Mouse (Mus musculus): Measurements from ENCODE around the gene Ak5. TPM values are rescaled to one million over a fixed set of nuclear protein-coding genes. Genes with fewer than 3 reads are reported as not detected.
A peak's percentile ranks its signal among the peaks of the same experiment; 100 is the strongest.

Ak5 gene
- polyA plus RNA-seq, 1 experiment from 2014 or later: 16.3 TPM

- no peaks in the 10 kb centered on the region for H3K9me3 ChIP-seq
- no peak for ATAC-seq (ENCODE audit: low FRiP score, low read depth)
- H3K4me1 ChIP-seq (replicated peaks): peaks cover 12% of the 10 kb centered on the region; the same call in 1 of the 2 replicates
- no peak overlapping the region for H3K4me2 ChIP-seq
- no peaks in the 10 kb centered on the region for H3K36me3 ChIP-seq
- no peaks in the 10 kb centered on the region for H3K27me3 ChIP-seq
- H3K9ac ChIP-seq: no peak overlapping the region
- 54% methylated on average over 8 of the region's 8 CpGs for WGBS
- H3K27ac ChIP-seq (replicated peaks): no peak overlapping the region
- no peak overlapping the region for H3K4me3 ChIP-seq
Measured at GRCm38 (mm10) chr3:152507900-152508299, 160.3 kb downstream of the Ak5 start.

DNA sequence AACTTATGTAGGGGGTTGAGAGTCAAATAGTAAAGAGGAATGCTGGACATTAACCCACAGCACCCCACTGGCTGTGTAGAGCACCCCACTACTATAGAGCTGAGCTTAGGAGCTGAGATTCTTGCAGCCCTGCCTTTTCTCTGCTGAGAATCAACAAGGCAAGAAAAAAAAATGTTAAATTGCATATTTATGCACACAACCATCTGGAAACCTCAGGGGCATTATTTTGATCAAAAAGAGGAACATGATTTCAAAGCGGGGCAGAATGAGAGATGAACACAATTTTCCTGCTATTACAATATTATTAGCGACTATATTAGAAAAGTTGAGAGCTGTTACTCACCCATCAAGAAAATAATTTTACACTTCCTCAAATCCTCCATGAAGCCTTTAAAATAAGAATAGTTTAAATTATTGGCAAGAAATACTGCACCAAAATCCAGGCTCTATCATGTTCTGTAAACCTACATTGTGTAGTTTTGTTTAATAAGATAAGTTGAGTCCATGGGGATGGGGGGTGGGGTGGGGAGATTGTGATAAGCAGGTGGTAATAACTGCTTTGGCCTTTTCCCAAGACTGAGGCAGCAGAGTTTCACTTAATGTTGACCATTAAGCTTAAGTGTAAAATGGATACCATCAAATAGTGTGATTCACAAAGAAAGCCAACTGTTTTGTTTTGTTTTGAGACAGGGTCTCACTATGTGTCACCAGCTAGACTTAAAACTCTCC is 169.0 kb downstream of the Ak5 start:
- ATAC-seq (ENCODE audit: low FRiP score, low read depth): no peak
- Histone ChIP-seq H3K9ac (no peak overlapping the region), H3K27ac (replicated peaks) (no peak overlapping the region), H3K4me1 (replicated peaks) (peaks cover 18% of the 10 kb centered on the region), H3K4me2 (no peak overlapping the region), H3K27me3 (no peaks in the 10 kb centered on the region), H3K4me3 (no peak overlapping the region), H3K9me3 (no peaks in the 10 kb centered on the region), H3K36me3 (no peaks in the 10 kb centered on the region)
- 82% methylated on average over 2 of the region's 2 CpGs for WGBS

- WGBS: 87% methylated on average over 2 of the region's 2 CpGs
- no peaks in the 10 kb centered on the region for H3K27me3 ChIP-seq
- no peaks in the 10 kb centered on the region for H3K36me3 ChIP-seq
- no peak overlapping the region for H3K9ac ChIP-seq
- peaks cover 18% of the 10 kb centered on the region for H3K4me1 ChIP-seq (replicated peaks)
- H3K4me3 ChIP-seq: no peak overlapping the region
- H3K9me3 ChIP-seq: no peaks in the 10 kb centered on the region
- no peak overlapping the region for H3K27ac ChIP-seq (replicated peaks)
- ATAC-seq (ENCODE audit: low FRiP score, low read depth): no peak
- H3K4me2 ChIP-seq: no peak overlapping the region
Measured at GRCm38 (mm10) chr3:152497842-152498241, 170.3 kb downstream of the Ak5 start.

- H3K9me3 ChIP-seq: no peaks in the 10 kb centered on the region
- H3K36me3 ChIP-seq: no peaks in the 10 kb centered on the region
- peaks cover 18% of the 10 kb centered on the region for H3K4me1 ChIP-seq (replicated peaks)
- no peak overlapping the region for H3K27ac ChIP-seq (replicated peaks)
- no peak overlapping the region for H3K4me3 ChIP-seq
- H3K27me3 ChIP-seq: no peaks in the 10 kb centered on the region
- ATAC-seq (ENCODE audit: low FRiP score, low read depth): no peak
- H3K4me2 ChIP-seq: no peak overlapping the region
- 70% methylated on average over 7 of the region's 7 CpGs for WGBS
- no peak overlapping the region for H3K9ac ChIP-seq
Measured at GRCm38 (mm10) chr3:152497084-152497483, 171.1 kb downstream of the Ak5 start.

GRCm38 (mm10) chr3:152495415-152495898 is 172.7 kb downstream of the Ak5 start:
- Histone ChIP-seq H3K4me3 (no peak overlapping the region), H3K9ac (no peak overlapping the region), H3K27me3 (no peaks in the 10 kb centered on the region), H3K27ac (replicated peaks) (peak overlapping the region; percentile 39; the same call in 1 of the 2 replicates), H3K4me1 (replicated peaks) (peaks cover 18% of the 10 kb centered on the region), H3K9me3 (no peaks in the 10 kb centered on the region), H3K36me3 (no peaks in the 10 kb centered on the region), H3K4me2 (no peak overlapping the region)
- 40% methylated on average over 8 of the region's 8 CpGs for WGBS
- peak; percentile 70 for ATAC-seq (ENCODE audit: low FRiP score, low read depth)

DNA sequence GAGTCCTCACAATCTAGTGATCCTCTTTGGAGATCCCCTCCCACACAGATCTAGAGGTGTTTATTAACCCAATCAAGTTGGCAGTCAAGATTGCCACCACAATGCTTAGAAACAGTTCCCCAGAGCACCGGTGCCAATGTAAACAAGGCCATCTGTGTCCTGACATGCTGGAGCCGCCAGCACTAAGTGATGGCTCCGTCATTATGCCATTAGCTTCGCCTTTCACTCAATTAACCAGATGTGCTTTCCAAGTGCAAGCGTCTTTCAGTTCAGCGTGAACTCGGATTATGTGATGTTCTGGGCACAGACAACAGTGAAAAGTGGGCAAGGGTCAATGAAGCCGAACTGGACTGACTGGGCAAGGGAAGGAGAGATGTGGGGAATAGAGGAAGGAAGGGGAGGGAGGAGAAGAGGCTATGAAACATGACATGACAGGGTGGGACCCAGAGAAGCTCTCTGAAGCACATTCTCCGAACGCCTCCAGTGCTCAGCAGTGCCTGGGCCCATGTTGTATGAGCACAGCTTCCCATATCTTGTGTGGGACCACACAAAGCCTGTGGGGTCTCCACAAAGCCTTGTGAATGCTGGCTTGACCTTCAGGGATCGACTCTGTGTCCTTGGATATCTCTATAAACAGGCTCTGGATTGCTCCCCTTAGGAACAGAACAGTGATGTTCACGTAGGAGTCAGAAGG is 173.3 kb downstream of the Ak5 start:
- Histone ChIP-seq H3K9ac (no peak overlapping the region; the same call in 1 of the 2 replicates), H3K4me1 (replicated peaks) (peaks cover 18% of the 10 kb centered on the region), H3K4me2 (no peak overlapping the region), H3K4me3 (no peak overlapping the region), H3K27ac (replicated peaks) (0 out of 2 replicates have a peak overlapping the region, but pooled peaks have one; percentile 39), H3K9me3 (no peaks in the 10 kb centered on the region), H3K27me3 (no peaks in the 10 kb centered on the region), H3K36me3 (no peaks in the 10 kb centered on the region)
- 41% methylated on average over 12 of the region's 12 CpGs for WGBS
- peak; percentile 52 for ATAC-seq (ENCODE audit: low FRiP score, low read depth)

- no peak for ATAC-seq (ENCODE audit: low FRiP score, low read depth)
- H3K36me3 ChIP-seq: no peaks in the 10 kb centered on the region
- H3K4me1 ChIP-seq (replicated peaks): peaks cover 18% of the 10 kb centered on the region
- no peaks in the 10 kb centered on the region for H3K9me3 ChIP-seq
- no peak overlapping the region for H3K9ac ChIP-seq
- no peak overlapping the region for H3K27ac ChIP-seq (replicated peaks)
- H3K4me3 ChIP-seq: no peak overlapping the region
- WGBS: 70% methylated on average over 2 of the region's 2 CpGs
- no peaks in the 10 kb centered on the region for H3K27me3 ChIP-seq
- H3K4me2 ChIP-seq: no peak overlapping the region
Measured at GRCm38 (mm10) chr3:152493813-152494212, 174.3 kb downstream of the Ak5 start.

GRCm38 (mm10) chr3:152492241-152492640 is 175.9 kb downstream of the Ak5 start:
- peaks cover 18% of the 10 kb centered on the region for H3K4me1 ChIP-seq (replicated peaks)
- H3K9ac ChIP-seq: no peak overlapping the region
- H3K4me2 ChIP-seq: no peak overlapping the region
- H3K27ac ChIP-seq (replicated peaks): no peak overlapping the region
- H3K9me3 ChIP-seq: no peaks in the 10 kb centered on the region
- H3K36me3 ChIP-seq: no peaks in the 10 kb centered on the region
- no peak for ATAC-seq (ENCODE audit: low FRiP score, low read depth)
- H3K27me3 ChIP-seq: no peaks in the 10 kb centered on the region
- no peak overlapping the region for H3K4me3 ChIP-seq
- WGBS: 88% methylated on average over 6 of the region's 6 CpGs

DNA sequence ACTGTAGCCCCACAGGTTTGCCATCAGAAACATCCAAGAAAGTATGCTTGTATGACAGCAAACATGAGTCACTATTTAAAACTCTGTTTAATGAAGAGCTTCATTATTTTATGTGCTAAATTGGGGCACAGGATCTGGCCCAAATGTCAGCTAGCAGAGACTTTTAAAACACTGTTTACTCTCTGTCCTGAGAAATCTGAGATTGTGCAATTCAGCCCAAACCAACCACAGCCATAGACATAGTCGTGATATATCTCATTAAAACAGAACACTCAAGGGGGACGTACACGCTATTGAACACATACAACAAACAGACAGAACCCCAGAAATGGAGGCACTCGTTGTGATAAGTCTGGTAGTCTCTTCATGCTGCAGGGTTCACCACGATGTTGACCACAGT is 177.7 kb downstream of the Ak5 start:
- WGBS: 87% methylated on average over 5 of the region's 5 CpGs
- Histone ChIP-seq H3K9ac (no peak overlapping the region), H3K27ac (replicated peaks) (no peak overlapping the region), H3K9me3 (no peaks in the 10 kb centered on the region), H3K4me3 (no peak overlapping the region), H3K4me1 (replicated peaks) (peaks cover 12% of the 10 kb centered on the region), H3K27me3 (no peaks in the 10 kb centered on the region), H3K4me2 (no peak overlapping the region), H3K36me3 (no peaks in the 10 kb centered on the region)
- no peak for ATAC-seq (ENCODE audit: low FRiP score, low read depth)

- H3K27ac ChIP-seq (replicated peaks): no peak overlapping the region
- H3K36me3 ChIP-seq: no peaks in the 10 kb centered on the region
- no peaks in the 10 kb centered on the region for H3K9me3 ChIP-seq
- H3K4me3 ChIP-seq: no peak overlapping the region
- H3K4me2 ChIP-seq: no peak overlapping the region
- H3K9ac ChIP-seq: no peak overlapping the region
- ATAC-seq (ENCODE audit: low FRiP score, low read depth): no peak
- H3K4me1 ChIP-seq (replicated peaks): peaks cover 10% of the 10 kb centered on the region
- no peaks in the 10 kb centered on the region for H3K27me3 ChIP-seq
- 90% methylated on average over 4 of the region's 4 CpGs for WGBS
Measured at GRCm38 (mm10) chr3:152488964-152489363, 179.2 kb downstream of the Ak5 start.

DNA sequence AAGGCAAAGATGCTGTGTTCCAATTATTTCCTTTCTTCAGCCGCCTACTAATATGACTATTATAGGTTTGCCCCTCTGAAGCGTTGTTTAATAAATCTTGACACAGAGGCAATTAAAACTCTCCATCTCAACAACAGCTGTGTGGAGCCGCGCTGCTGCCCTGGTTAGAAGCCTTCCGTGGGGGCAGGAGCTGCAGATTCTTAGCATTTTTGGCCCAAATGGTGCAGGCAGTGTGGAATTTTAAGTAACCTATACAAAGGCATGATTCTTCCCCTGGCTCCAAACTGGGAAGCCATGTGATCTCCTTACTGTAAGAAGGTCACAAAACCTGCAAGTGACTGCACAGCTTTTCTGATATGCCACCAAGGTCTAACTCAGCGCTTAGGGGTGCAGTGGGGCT is 184.0 kb downstream of the Ak5 start:
- H3K36me3 ChIP-seq: no peaks in the 10 kb centered on the region
- ATAC-seq (ENCODE audit: low FRiP score, low read depth): peak; percentile 61; the same call in 1 of the 2 replicates
- no peak overlapping the region for H3K4me3 ChIP-seq
- H3K9ac ChIP-seq: no peak overlapping the region
- peaks cover 21% of the 10 kb centered on the region for H3K4me1 ChIP-seq (replicated peaks)
- no peaks in the 10 kb centered on the region for H3K27me3 ChIP-seq
- H3K9me3 ChIP-seq: no peaks in the 10 kb centered on the region
- WGBS: 52% methylated on average over 6 of the region's 6 CpGs
- H3K4me2 ChIP-seq: no peak overlapping the region
- H3K27ac ChIP-seq (replicated peaks): peak overlapping the region; percentile 69

GRCm38 (mm10) chr3:152483800-152484199 is 184.4 kb downstream of the Ak5 start:
- peaks cover 21% of the 10 kb centered on the region for H3K4me1 ChIP-seq (replicated peaks)
- H3K4me3 ChIP-seq: no peak overlapping the region
- 42% methylated on average over 7 of the region's 7 CpGs for WGBS
- H3K36me3 ChIP-seq: no peaks in the 10 kb centered on the region
- H3K9ac ChIP-seq: no peak overlapping the region
- H3K27ac ChIP-seq (replicated peaks): peak overlapping the region; percentile 69
- no peaks in the 10 kb centered on the region for H3K9me3 ChIP-seq
- peak; percentile 31; the same call in 1 of the 2 replicates for ATAC-seq (ENCODE audit: low FRiP score, low read depth)
- H3K27me3 ChIP-seq: no peaks in the 10 kb centered on the region
- no peak overlapping the region for H3K4me2 ChIP-seq

Measured in hindbrain, embryonic 15.5 days (tissue).